Mouse (Mus musculus): ENCODE measurements at regions not wholly inside any gene's neighbourhood (a gene's known extent, or its start where the extent isn't known, plus 50 kb on each side); places are given as distances from the start of the nearest gene placed in this dataset.

DNA sequence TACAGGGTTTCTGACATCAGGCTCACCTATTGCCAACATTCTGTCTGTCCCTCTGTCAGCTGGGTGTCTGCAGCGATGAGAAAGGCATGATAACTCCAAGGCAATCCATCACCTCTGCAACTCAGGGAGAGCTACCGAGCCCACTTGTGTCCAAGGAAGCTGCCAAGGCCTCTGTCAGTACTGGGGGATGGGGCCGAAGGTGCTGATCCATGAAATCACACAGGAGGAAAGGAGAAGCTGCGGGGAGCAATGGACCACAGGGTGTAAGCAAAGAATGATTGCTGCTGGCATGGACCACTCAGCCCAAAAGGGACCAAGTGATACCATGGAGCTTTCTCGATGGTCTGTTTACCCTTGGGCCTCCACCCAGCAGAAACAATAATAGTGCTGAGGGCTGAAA lies 67.5 kb upstream of the Mid1ip1 start:
- intact Hi-C loops (cut with DNase I): no loop called here
- no peak for DNase-seq (ENCODE audit: low spot score in 2 of 2)

DNA sequence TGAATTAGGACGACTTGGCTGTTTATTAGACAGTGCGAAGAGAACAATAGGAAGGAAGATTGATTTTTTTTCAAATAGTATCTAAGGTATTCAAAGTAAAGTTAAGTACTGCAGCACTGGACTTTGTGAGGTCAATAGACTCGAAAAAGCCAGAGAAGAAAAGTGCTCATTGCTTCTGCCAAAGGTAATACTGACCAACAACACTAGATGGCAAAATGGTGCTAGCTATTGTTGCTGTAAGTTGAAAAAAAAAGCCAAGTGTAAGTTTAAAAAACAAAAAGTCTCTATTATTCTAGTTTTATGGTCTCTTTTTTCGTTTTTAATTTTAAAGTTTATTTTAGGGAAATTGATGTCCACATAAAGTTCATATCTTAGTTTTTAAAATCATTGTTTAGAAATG lies 63.9 kb upstream of the Mid1ip1 start:
- intact Hi-C loops (cut with DNase I): no loop called here
- peak; percentile 2 to 24 for DNase-seq (ENCODE audit: low spot score in 2 of 2)

Measured in left cerebral cortex, postnatal 25 days (tissue).